Mouse (Mus musculus) cerebellum, postnatal 10 days (tissue): Measurements from ENCODE around the gene Clcn6.

Experiments
- DNase-seq, 2 experiments: peaks; one replicate each; pipeline ENCODE4 v3.0.0; 2021; ENCODE audit warnings: mixed read lengths in 2 of 2

The Clcn6 gene

DNA sequence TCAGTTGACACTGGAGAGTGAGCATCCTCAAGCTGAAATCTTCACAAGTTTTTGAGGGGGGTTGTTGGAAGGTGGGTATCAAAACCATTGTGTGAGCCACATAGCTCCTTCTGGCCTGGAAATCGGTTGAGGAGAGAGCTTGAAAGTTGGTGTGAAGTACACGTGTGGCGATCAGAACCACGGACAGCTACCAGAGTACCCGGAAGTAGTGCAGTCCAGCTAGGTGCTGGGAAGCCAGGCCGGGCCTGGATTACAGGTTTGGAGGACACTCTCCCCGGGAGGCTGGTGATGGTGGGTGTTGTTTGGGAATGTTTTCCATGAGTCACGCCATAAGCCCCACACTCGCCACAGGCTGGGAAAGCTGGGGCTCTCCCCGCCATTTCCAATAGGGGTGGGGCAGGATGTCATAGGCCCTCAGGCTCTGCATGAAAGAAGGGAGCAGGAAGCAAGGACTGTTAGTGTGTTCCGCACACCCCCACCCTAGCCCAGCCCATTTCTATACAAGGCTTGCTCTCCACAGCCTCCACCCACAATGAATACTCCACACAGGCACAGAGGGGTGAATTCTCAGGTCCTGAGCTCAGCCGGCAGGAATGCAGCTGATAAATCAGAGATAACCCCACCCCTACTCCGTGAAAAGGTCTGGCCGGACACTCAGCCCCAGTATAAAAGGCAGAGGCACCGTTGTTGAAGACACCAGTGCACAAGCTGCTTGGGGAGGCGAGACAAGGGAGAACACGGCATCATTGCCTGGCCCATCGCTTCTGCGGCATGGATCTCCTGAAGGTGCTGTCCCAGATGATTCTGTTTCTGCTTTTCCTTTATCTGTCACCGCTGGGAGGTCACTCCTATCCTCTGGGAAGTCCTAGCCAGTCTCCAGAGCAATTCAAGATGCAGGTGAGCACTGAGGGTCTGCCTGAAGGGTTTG lies 53.2 kb downstream of the Clcn6 start, which contains the start of gene Nppb:
Gene Nppb, plus strand, starts transcription at position 584 of the 928 bp plus-strand sequence.
- no peak for DNase-seq

DNA sequence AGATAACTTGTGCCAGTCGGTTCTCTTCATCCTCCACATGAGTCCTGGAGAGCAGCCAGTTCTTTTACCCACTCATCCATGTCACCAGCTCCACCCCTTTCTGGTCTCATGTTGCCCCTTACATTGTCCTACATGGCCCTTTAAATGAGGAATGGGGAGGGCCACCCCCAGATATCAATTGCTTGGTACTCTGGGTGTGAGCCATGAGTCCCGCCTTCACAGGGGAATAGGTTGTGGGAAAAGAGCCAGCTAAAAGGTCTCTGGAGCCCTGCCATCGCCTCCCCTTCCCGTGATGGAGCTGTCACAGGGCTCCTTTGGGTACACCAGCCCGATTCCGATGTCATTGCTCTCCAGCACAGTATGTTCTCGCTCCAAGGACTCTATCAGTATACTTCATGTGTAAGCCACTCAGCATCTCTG lies 59.2 kb downstream of the Clcn6 start:
- DNase-seq, result peak; percentile 60 to 70

DNA sequence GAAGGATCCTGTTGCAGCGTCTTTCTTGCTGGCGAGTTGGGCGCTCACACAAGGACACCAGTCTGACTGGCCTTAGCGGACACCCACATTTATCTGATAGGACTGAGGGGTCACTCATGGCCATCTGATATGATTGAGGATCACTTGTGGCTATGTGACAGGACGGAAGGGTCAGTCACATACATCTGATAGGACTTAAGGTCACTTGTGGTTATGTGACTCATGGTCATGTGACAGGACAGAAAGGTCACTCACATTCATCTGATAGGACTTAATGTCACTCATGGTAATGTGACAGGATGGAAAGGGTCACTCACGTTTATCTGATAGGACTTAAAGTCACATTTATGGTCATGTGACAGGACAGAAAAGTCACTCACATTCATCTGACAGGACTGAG lies 60.2 kb downstream of the Clcn6 start:
- no peak for DNase-seq

DNA sequence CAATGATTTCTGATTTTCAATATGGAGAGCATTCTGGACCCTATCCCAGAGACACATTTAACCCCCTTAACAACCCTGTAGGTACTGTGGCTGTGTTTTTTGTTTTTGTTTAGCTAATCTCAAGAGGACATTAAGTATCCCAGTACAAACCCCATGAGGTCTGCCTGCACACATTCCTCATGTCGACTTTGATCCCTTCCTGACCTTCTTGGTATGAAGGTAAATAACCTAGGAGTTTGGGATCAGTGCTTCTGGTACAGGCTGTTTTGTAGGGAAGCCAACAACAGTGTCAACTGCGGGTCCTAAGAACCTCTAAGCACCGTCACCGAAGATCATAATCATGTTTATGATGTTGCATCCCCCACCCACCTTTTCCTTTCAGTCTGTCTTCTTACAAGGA lies 60.9 kb downstream of the Clcn6 start:
- DNase-seq, result no peak

DNA sequence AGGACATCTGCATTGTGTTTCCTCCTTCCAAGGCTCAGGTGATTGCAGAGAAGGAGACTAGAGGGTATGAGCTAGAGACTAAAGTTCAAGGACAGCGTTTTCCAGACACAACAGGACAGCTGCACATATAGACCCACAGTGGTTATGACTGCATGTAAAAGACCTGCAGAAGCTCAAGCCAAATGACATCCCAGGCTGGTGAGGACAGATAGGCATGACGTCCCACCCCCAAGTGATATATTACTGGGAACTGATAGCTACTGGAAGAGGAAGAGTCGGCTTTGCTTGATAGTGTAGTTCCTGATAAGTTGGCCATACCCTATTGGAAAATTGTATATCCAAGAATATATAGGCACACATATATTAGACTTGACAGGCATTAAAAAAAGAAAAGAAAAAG lies 62.4 kb downstream of the Clcn6 start:
- no peak for DNase-seq

DNA sequence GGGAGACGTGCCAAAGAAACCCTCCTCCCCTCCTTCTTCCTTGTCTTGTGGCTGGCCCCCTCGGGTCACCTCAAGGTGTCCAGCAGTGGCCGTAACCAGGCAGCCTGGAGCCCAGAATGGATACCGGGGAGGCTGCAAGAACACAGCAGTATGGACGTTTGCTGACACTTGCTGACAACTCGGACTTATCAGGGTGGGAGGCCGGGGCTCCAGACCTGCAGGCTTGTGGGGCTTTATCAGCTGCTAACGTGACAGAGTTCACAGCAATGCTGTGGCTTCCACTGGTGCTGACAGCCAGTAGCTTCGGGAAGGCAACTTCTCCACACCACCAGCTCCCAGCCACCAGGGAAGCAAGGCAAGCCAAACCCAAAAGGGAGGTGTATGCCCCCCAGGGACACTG lies 69.3 kb downstream of the Clcn6 start:
- no peak for DNase-seq

DNA sequence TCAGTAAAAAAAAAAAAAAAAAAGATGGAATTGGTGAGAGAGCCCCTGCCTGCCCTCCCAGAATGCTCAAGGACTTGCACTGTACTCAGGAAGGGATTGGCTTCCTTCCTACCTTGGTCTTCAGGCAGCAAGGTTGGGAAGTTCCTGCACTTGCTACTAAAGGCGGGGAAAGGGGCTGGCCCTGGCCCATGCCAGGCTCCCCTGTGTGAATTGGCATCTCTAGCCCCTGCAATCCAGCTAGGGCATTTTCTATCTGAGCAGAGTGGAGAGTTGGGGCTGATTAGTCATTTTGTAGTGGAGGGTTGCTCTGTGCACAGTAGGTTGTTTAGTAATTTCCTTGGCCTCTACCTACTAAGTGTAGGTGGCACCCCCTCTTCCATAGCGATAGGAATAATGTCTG lies 69.8 kb downstream of the Clcn6 start:
- peak; percentile 55 to 76 for DNase-seq

DNA sequence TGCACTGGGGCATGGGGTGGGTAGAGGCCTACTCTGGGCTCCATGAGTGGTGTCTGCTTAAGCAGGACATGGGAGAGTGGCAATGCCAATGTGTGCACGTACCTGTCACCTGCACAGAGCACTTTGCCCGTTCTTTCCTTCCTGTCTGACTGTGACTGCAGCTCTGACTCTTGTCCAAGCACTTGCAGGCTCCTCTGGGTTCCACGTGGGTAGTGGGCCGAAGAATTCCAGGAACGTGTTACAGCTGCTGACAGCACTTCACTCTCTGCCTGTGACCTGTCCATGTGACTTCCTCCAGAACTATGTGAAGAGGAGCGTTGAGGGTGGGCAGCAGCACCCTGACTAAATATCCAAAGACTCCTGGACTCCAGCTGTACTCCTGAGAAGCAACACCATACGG lies 72.9 kb downstream of the Clcn6 start:
- no peak for DNase-seq

DNA sequence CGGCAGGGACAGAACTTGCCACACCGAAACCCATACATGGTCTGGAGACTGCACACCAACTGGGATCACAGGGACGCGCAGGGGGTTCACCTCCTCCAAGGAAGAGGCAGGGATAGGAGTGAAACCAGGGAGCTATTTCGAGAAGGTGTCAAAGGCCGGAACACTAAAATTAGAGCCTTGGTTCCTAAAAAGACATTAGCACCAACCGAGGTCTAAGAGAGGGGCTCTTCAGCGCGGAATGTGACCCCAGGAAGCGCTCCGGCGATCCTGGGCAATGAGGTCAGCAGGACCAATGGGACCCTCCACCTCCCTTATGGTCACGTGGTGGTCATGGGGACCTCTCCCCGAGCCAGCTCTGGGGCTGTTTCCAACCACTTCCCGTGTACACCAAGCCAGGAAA lies 75.0 kb downstream of the Clcn6 start:
- DNase-seq, result no peak

DNA sequence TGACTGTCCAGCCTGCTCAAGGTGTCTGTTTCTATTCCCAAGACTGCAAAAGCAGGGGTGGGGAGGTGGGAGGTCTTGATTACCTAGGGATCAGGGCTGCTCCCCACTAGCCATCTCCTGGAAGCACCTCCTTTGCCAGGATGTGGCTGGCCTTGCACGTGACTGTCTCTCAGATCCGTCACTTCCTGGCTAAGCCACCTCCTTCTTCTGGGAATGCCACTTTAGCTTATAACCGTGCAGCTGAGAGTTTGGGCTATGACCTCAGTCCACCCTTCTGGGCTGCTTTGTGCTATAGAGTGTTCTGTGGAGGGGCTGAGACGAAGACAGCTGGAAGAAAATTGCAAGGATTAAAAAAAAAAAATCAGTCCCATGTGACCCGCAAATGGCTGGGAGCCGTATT lies 75.8 kb downstream of the Clcn6 start:
- DNase-seq, result no peak

DNA sequence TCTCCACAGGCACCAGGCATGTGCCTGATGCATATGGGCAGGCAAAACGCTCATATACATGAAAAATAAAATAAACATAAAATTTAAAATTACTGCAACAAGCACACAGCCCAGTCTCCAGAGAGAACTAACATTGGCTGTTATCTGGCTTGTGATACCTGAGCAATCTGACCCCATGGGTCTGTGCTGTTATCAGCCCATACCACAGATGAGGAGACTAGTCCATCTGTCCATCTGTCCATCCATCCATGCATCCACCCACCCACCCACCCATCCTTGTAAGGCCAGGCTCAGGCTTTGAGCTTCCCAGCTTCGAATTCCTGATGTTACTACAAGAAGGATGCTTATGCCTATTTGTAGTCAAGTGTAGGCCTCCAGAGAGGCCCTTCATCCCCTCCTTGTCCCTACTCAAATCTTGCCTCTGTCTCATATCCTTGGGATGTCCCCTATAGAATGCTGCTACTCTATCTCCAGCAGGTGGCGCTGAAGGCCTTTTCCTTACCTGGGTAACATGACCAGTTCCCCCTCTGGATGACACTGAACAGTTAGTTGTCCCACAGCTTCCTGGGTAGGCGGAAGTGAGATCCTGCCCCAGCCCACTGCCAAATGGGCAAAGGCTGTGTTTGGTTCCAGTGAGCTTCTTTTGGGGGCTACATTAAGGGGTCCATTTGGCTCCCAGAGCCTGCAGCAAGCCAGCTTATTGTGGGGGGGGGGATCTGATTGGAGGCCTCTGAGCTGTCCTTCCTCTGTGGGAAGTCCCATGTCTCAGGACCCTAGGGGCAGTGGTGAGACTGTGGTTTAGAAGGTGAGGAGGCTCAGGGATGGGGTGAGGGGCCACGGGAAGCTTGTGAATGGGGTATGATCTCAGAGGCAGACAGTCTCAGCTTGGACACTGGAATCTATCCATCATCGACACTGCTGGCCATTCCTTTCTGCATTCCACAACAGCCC lies 78.5 kb downstream of the Clcn6 start:
- DNase-seq, result peak; percentile 88

DNA sequence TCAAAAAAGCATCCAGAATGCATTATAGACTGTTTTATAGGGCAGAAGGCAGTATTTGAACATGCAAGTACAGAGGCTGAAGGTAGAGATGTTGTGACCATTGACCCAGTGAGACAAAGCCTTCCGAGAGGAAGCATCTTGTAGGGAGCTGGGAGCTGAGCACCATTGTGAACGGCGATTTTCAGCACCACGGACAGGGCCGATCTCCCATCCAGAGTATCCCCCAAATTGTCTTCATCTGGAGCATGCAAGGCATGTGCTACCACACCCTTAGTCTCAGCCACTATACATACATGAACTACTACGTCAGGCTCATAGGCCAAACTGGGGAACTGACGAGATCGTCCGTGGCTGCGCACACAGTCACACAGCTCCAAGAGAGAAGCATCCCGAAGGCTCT lies 81.5 kb downstream of the Clcn6 start:
- DNase-seq, result no peak
